Mouse (Mus musculus): Measurements from ENCODE around the gene Tcf7l2.

DNA sequence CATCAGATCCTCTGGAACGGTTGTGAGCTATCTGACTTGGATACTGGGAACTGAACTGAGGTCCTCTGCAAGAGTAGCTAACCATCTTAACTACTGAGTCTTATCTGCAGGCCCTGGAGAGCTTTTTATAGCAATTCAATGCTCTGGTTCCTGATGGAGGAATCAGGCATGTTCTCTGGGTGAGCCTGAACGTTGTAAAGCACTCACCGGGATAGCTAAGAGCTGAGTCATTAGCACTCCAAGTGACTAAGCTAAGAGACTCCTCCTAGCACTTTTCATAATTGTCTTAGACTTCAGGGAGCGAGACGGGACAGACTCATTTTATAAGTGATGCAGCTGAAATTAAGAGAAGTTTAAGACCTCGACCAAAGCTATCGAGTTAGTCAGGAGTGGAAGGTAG is 53.7 kb downstream of the Tcf7l2 start:
- TF ChIP-seq CTCF (IDR thresholded peaks at IDR 0.05; ENCODE audit: control insufficient read depth, insufficient read depth, insufficient read length) (no peak), FOSL1 (IDR thresholded peaks at IDR 0.05; ENCODE audit: insufficient read depth, low read length, poor library complexity, severe bottlenecking) (peak; percentile 64), USF1 (IDR thresholded peaks at IDR 0.05; ENCODE audit: low read depth) (no peak), MAX (IDR thresholded peaks at IDR 0.05) (no peak), CEBPB (IDR thresholded peaks at IDR 0.05; ENCODE audit: low read depth) (no peak), MYOD1 (IDR thresholded peaks at IDR 0.05; ENCODE audit: control insufficient read depth, insufficient read length, low read depth) (no peak)
